Mouse (Mus musculus): ENCODE data around the gene Apobec3. TPM values are rescaled to one million over a fixed set of nuclear protein-coding genes. Genes with fewer than 3 reads are reported as not detected.
"Not testable (repeated sequence)": the region's sequence is repeated elsewhere in the genome, so short reads cannot be mapped to it uniquely, and the experiment has no call there.

Apobec3 gene
- polyA plus RNA-seq, 1 experiment: 0.07 TPM

DNA sequence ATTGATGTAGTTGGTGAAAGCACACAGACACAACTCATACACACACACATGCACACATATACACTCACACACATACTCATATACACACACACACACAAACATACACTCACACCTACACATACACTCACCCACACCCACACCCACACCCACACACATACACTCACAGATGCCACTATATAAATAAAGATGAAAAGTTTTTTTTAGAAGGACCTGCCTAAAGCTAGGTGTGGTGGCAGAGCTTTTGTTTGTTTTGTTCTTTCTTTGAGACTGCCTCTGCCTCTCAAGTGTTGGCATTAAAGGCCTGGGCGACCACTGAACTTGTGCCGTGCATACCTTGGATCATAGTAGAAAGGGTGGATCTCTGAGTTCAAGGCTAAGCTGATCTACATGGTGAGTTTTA is 9.9 kb downstream of the Apobec3 start:
- no peaks in the 10 kb centered on the region for H3K4me1 ChIP-seq (ENCODE audit: control insufficient read depth)
- H3K4me3 ChIP-seq (replicated peaks): no peak overlapping the region
- peaks cover 18% of the 10 kb centered on the region for H3K36me3 ChIP-seq (ENCODE audit: control insufficient read depth)
- no peak for TF ChIP-seq GATA1 (IDR thresholded peaks at IDR 0.05; ENCODE audit: low read length)
- TF ChIP-seq TAL1 (IDR thresholded peaks at IDR 0.05; ENCODE audit: low read length): no peak
- H3K9me3 ChIP-seq (ENCODE audit: control insufficient read depth, low read length): no peaks in the 10 kb centered on the region
- H3K27me3 ChIP-seq (ENCODE audit: control insufficient read depth): no peaks in the 10 kb centered on the region

DNA sequence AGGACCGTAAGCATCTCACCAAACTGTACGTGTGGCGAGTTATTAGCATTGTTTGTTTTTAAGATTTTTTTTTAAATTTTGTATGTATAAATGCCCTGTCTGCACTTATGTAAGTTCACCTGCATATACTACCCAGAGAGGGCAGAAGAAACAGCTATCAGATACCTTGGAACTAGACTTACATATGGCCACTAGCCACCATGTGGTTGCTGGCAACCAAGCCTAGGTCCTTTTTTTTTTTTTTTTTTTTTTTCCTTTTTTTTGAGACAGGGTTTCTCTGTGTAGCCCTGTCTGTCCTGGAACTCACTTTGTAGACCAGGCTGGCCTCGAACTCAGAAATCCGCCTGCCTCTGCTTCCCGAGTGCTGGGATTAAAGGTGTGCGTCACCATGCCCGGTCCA is 11.6 kb downstream of the Apobec3 start:
- peaks cover 19% of the 10 kb centered on the region for H3K36me3 ChIP-seq (ENCODE audit: control insufficient read depth)
- not testable (repeated sequence) for H3K27me3 ChIP-seq (ENCODE audit: control insufficient read depth); H3K9me3 ChIP-seq (ENCODE audit: control insufficient read depth, low read length); H3K4me3 ChIP-seq (replicated peaks); H3K4me1 ChIP-seq (ENCODE audit: control insufficient read depth)

DNA sequence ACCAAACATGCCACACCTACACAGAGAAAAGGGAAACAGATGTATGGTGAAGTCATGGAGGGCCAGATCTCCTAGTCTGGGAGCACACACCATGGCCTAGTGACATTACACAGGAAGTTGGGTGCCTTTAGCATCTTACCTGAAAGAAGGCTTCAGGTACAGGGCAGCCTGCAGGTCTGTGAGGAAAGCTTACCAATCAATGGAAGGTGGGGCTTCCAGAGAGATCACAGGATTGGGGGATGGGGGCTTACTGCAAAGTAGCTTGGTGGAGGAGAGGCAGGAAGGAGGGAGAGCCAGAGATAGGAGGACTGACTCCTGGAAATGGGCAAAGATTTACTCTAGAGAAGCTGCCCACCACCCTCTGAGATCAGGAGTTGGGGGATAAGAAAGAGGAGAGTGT is 12.5 kb downstream of the Apobec3 start:
- H3K4me1 ChIP-seq (ENCODE audit: control insufficient read depth): no peaks in the 10 kb centered on the region
- H3K27me3 ChIP-seq (ENCODE audit: control insufficient read depth): no peaks in the 10 kb centered on the region
- H3K4me3 ChIP-seq (replicated peaks): no peak overlapping the region
- peaks cover 14% of the 10 kb centered on the region for H3K36me3 ChIP-seq (ENCODE audit: control insufficient read depth)
- TF ChIP-seq TAL1 (IDR thresholded peaks at IDR 0.05; ENCODE audit: low read length) (no peak), GATA1 (IDR thresholded peaks at IDR 0.05; ENCODE audit: low read length) (no peak)
- no peaks in the 10 kb centered on the region for H3K9me3 ChIP-seq (ENCODE audit: control insufficient read depth, low read length)

DNA sequence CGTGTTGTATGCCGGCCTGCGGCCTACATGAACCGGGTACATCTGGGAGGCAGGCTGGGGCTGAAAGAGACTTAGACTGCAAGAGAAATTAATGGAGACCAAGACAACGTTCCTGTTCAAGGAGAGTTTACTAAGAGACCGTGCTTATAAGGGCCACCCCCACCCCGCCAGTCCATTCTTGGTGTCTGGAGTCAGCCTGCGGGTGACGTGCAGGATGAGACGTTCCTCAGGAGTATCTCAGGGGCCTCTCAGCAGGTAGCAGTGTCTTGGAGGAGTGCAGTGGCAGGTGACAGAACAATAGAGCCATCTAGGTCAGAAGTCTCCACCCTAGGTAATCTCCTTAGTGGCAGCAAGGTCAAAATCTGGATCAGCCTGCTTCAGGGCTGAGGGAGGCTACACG is 13.2 kb downstream of the Apobec3 start:
- H3K4me1 ChIP-seq (ENCODE audit: control insufficient read depth); H3K9me3 ChIP-seq (ENCODE audit: control insufficient read depth, low read length); H3K4me3 ChIP-seq (replicated peaks); H3K27me3 ChIP-seq (ENCODE audit: control insufficient read depth): not testable (repeated sequence)
- peaks cover 14% of the 10 kb centered on the region for H3K36me3 ChIP-seq (ENCODE audit: control insufficient read depth)

DNA sequence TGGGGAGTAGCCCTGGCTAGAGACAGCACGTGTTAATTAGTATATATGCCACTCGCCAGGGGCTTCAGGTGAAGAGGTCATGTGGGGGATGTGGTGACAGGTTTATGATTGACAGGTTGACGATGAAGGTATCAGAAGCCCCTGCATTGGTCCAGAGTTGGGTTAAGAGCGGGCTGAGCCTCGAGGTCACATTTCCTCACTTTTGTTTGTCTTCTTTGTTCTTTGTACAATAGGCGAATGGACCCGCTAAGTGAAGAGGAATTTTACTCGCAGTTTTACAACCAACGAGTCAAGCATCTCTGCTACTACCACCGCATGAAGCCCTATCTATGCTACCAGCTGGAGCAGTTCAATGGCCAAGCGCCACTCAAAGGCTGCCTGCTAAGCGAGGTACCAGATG is 13.8 kb downstream of the Apobec3 start:
- Histone ChIP-seq H3K36me3 (ENCODE audit: control insufficient read depth) (peaks cover 14% of the 10 kb centered on the region), H3K4me1 (ENCODE audit: control insufficient read depth) (no peaks in the 10 kb centered on the region), H3K9me3 (ENCODE audit: control insufficient read depth, low read length) (no peaks in the 10 kb centered on the region), H3K4me3 (replicated peaks) (no peak overlapping the region), H3K27me3 (ENCODE audit: control insufficient read depth) (no peaks in the 10 kb centered on the region)
- TF ChIP-seq GATA1 (IDR thresholded peaks at IDR 0.05; ENCODE audit: low read length) (no peak), TAL1 (IDR thresholded peaks at IDR 0.05; ENCODE audit: low read length) (no peak)

DNA sequence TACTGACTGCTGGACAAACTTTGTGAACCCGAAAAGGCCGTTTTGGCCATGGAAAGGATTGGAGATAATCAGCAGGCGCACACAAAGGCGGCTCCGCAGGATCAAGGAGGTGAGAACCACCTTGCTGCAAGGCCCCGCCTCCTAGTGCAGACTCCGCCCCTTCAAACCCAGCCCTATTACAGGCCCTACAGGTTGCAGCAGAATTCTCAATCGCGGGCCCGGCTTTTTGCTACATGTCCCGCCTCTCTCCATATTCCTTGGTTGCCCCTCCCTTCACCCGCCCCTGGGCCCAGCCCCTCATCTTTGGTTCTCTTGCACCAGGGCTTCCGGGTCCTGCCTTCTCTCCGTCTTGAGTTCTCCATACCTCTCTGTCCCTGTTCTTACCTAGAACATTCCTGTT is 15.4 kb downstream of the Apobec3 start:
- no peaks in the 10 kb centered on the region for H3K4me1 ChIP-seq (ENCODE audit: control insufficient read depth)
- H3K9me3 ChIP-seq (ENCODE audit: control insufficient read depth, low read length): no peaks in the 10 kb centered on the region
- TF ChIP-seq TAL1 (IDR thresholded peaks at IDR 0.05; ENCODE audit: low read length): no peak
- no peak for TF ChIP-seq GATA1 (IDR thresholded peaks at IDR 0.05; ENCODE audit: low read length)
- H3K27me3 ChIP-seq (ENCODE audit: control insufficient read depth): no peaks in the 10 kb centered on the region
- no peak overlapping the region for H3K4me3 ChIP-seq (replicated peaks)
- H3K36me3 ChIP-seq (ENCODE audit: control insufficient read depth): peaks cover 14% of the 10 kb centered on the region

DNA sequence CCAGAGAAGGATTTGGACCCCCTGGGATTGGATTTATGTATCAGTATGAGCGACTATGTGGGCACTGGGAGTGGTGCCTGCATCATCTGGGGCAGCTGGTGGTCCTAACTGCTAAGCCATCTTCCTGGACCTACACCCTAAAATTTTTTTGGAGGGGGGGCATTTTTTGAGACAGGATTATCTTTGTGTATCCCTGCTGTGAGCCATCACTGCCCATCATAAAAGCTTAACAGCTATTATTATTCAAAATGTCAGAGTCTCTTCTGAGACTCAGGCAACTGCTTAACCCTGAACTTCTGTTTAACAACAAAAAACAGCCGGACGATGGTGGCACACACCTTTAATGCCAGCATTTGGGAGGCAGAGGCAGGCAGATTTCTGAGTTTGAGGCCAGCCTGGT is 17.5 kb downstream of the Apobec3 start:
- H3K4me3 ChIP-seq (replicated peaks); H3K9me3 ChIP-seq (ENCODE audit: control insufficient read depth, low read length); H3K27me3 ChIP-seq (ENCODE audit: control insufficient read depth); H3K4me1 ChIP-seq (ENCODE audit: control insufficient read depth): not testable (repeated sequence)
- H3K36me3 ChIP-seq (ENCODE audit: control insufficient read depth): peaks cover 12% of the 10 kb centered on the region

DNA sequence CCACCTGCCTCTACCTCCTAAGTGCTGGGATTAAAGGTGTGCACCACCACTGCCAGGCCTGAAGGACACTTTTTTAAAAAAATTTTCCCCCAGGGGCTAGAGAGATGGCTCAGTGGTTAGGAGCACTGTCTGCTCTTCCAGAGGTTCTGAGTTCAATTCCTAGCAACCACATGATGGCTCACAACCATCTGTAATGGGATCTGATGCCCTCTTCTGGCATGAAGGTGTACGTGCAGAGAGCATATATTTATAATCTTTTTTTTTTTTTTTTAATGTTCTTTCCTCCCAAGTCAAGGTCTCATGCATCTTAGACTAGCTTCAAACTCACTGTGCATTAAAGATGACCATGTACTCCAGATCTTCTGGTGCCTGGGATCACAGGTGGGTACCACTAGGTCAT is 19.4 kb downstream of the Apobec3 start:
- H3K9me3 ChIP-seq (ENCODE audit: control insufficient read depth, low read length); H3K27me3 ChIP-seq (ENCODE audit: control insufficient read depth); H3K4me3 ChIP-seq (replicated peaks); H3K36me3 ChIP-seq (ENCODE audit: control insufficient read depth); H3K4me1 ChIP-seq (ENCODE audit: control insufficient read depth): not testable (repeated sequence)

DNA sequence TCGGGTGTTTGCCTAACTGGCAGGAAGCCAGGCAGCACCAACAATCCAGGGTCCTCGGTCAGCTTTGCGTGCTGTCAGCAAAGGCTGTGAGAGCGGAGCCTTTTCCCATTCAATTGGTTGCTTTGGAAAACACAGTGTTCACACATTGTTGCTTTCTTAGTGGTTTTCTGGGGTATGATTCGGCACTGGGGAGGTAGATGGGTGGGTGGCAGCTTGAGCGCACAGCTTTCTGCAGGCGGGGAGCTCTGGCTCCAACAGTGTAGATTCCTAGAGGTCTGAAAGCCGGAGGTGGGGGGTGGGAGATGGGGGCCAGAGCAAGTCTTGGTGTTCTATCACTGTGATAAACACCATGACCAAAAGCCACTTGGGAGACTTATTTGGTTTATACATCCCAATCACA is 19.9 kb downstream of the Apobec3 start:
- Histone ChIP-seq H3K4me1 (ENCODE audit: control insufficient read depth) (no peaks in the 10 kb centered on the region; the same call in 1 of the 2 replicates), H3K4me3 (replicated peaks) (no peak overlapping the region), H3K9me3 (ENCODE audit: control insufficient read depth, low read length) (no peaks in the 10 kb centered on the region), H3K36me3 (ENCODE audit: control insufficient read depth) (peaks cover 5% of the 10 kb centered on the region), H3K27me3 (ENCODE audit: control insufficient read depth) (no peaks in the 10 kb centered on the region)
- TF ChIP-seq GATA1 (IDR thresholded peaks at IDR 0.05; ENCODE audit: low read length) (no peak), TAL1 (IDR thresholded peaks at IDR 0.05; ENCODE audit: low read length) (no peak)

DNA sequence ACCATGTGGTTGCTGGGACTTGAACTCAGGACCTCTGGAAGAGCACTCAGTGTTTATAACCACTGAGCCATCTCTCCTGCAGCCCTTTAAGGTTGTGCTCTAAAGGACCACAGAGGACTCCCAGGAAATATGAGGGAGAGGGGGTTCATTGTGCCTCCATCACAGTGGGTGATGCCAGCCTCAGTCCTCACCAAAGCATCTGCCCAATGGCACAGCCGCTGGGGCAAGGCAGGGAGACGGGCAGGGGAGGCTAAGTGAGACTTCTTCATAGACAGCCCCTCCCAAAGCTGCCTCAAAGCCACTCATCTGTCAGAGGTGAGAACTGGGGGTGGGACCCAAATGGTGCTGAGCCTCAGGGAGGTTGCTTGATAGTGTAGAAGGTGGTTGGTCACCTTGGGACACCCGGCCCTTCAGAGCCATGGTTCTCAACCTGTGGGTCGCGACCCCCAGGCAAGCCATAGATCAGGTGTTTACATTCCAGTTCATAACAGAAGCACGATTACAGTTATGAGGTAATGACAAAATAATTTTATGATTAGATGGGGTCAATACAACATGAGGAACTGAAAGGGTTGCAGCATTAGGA is 22.4 kb downstream of the Apobec3 start:
- Histone ChIP-seq H3K4me3 (replicated peaks) (no peak overlapping the region), H3K4me1 (ENCODE audit: control insufficient read depth) (no peaks in the 10 kb centered on the region; the same call in 1 of the 2 replicates), H3K9me3 (ENCODE audit: control insufficient read depth, low read length) (no peaks in the 10 kb centered on the region), H3K36me3 (ENCODE audit: control insufficient read depth) (no peaks in the 10 kb centered on the region), H3K27me3 (ENCODE audit: control insufficient read depth) (no peaks in the 10 kb centered on the region)
- TF ChIP-seq GATA1 (IDR thresholded peaks at IDR 0.05; ENCODE audit: low read length): no peak
- no peak for TF ChIP-seq TAL1 (IDR thresholded peaks at IDR 0.05; ENCODE audit: low read length)
